Mouse (Mus musculus) large intestine, adult 2 months (tissue): ENCODE measurements around the gene Gm7138. TPM values are rescaled to one million over a fixed set of nuclear protein-coding genes. Genes with fewer than 3 reads are reported as not detected.
"Not testable (repeated sequence)": the region's sequence is repeated elsewhere in the genome, so short reads cannot be mapped to it uniquely, and the experiment has no call there.

Experiments used
- DNase-seq: peaks from one replicate; pipeline ENCODE4 v3.0.0-alpha.2; 2012; ENCODE audit warnings: low read depth, low spot score
- WGBS: fragments of 180-500 bp; shearing (Covaris S2); methylation state at CpG from one replicate; pipeline ENCODE4 v1.1.7; 2018; 5-methylcytosine and 5-hydroxymethylcytosine counted together
- polyA plus RNA-seq: library from polyadenylated mRNA; depleted of rRNA; stranded (reverse); fragments of >200 nt; gene quantifications from 2 replicates; pipeline ENCODE4 v1.2.3, GENCODE M21; 2012; rRNA removed

The Gm7138 gene
- polyA plus RNA-seq = not detected in 2 replicates

- DNase-seq = not testable (repeated sequence)
- WGBS = 50% methylated on average over 1 of the region's 1 CpGs
These were observed at the start of gene Gm7138 for GRCm38 (mm10) chr10:77776844-77777243. TSS of gene Gm7138 (minus strand) at chr10:77776944.

GRCm38 (mm10) chr10:77819203-77819602 is 42.5 kb upstream of the Gm7138 start:
- DNase-seq = no peak
- 42% methylated on average over 4 of the region's 4 CpGs for WGBS

GRCm38 (mm10) chr10:77818523-77818922 is 41.8 kb upstream of the Gm7138 start:
- no peak for DNase-seq
- 96% methylated on average over 4 of the region's 4 CpGs for WGBS

- WGBS = 30% methylated on average over 5 of the region's 5 CpGs
- no peak for DNase-seq
These were observed 38.8 kb upstream of the Gm7138 start for GRCm38 (mm10) chr10:77815514-77815913.

- no peak for DNase-seq
- 36% methylated on average over 4 of the region's 4 CpGs for WGBS
These were observed 37.6 kb upstream of the Gm7138 start, which contains the start of gene Gm2696 for GRCm38 (mm10) chr10:77814382-77814781. TSS of gene Gm2696 (plus strand) at chr10:77814682.

GRCm38 (mm10) chr10:77811743-77812142 is 35.0 kb upstream of the Gm7138 start, which contains the start of gene Gm9507:
TSS of gene Gm9507 (minus strand) at chr10:77811843.
- DNase-seq = no peak
- 55% methylated on average over 5 of the region's 5 CpGs for WGBS

- no peak for DNase-seq
- WGBS = 28% methylated on average over 3 of the region's 3 CpGs
These were observed 27.4 kb upstream of the Gm7138 start for GRCm38 (mm10) chr10:77804095-77804494.

GRCm38 (mm10) chr10:77798921-77799508 is 22.3 kb upstream of the Gm7138 start, which contains the start of gene Gm19668:
TSS of gene Gm19668 (minus strand) at chr10:77799133.
- no peak for DNase-seq
- 33% methylated on average over 8 of the region's 8 CpGs for WGBS

GRCm38 (mm10) chr10:77798164-77798920 is 21.6 kb upstream of the Gm7138 start:
- WGBS = 52% methylated on average over 3 of the region's 3 CpGs
- DNase-seq = not testable (repeated sequence)

GRCm38 (mm10) chr10:77797677-77798076 is 20.9 kb upstream of the Gm7138 start:
- DNase-seq = no peak
- WGBS = 50% methylated on average over 3 of the region's 3 CpGs

- no peak for DNase-seq
- 55% methylated on average over 2 of the region's 2 CpGs for WGBS
These were observed 18.2 kb upstream of the Gm7138 start, which contains the start of gene Gm9639 for GRCm38 (mm10) chr10:77794976-77795375. TSS of gene Gm9639 (minus strand) at chr10:77795076.

- WGBS = 77% methylated on average over 2 of the region's 2 CpGs
These were observed 11.9 kb upstream of the Gm7138 start for GRCm38 (mm10) chr10:77788621-77789020.

GRCm38 (mm10) chr10:77787876-77788275 is 11.1 kb upstream of the Gm7138 start, which contains the start of gene Gm7137:
TSS of gene Gm7137 (minus strand) at chr10:77788200.
- 71% methylated on average over 1 of the region's 1 CpGs for WGBS
- not testable (repeated sequence) for DNase-seq

More at GRCm38 (mm10) chr10:77788621-77789020, 11.9 kb upstream of the Gm7138 start:
- no peak for DNase-seq

- not testable (repeated sequence) for DNase-seq
- 84% methylated on average over 3 of the region's 3 CpGs for WGBS
These were observed 6.7 kb upstream of the Gm7138 start for GRCm38 (mm10) chr10:77783396-77783795.

GRCm38 (mm10) chr10:77782442-77782841 is 5.7 kb upstream of the Gm7138 start, which contains the start of gene Gm3250:
TSS of gene Gm3250 (minus strand) at chr10:77782542.
- not testable (repeated sequence) for DNase-seq
- WGBS = 44% methylated on average over 1 of the region's 1 CpGs

GRCm38 (mm10) chr10:77772142-77772541 is 4.6 kb downstream of the Gm7138 start:
- DNase-seq = not testable (repeated sequence)
- 80% methylated on average over 1 of the region's 3 CpGs for WGBS

- not testable (repeated sequence) for DNase-seq
- 50% methylated on average over 1 of the region's 1 CpGs for WGBS
These were observed 5.5 kb downstream of the Gm7138 start, which contains the start of gene Gm3238 for GRCm38 (mm10) chr10:77771225-77771624. TSS of gene Gm3238 (minus strand) at chr10:77771325.

GRCm38 (mm10) chr10:77769727-77770126 is 7.0 kb downstream of the Gm7138 start:
- 76% methylated on average over 1 of the region's 1 CpGs for WGBS

GRCm38 (mm10) chr10:77759582-77759981 is 17.2 kb downstream of the Gm7138 start, which contains the start of gene Gm3233:
TSS of gene Gm3233 (minus strand) at chr10:77759682.
- not testable (repeated sequence) for DNase-seq
- WGBS = 20% methylated on average over 1 of the region's 1 CpGs

More at GRCm38 (mm10) chr10:77769727-77770126, 7.0 kb downstream of the Gm7138 start:
- DNase-seq = no peak

GRCm38 (mm10) chr10:77753448-77753847 is 23.3 kb downstream of the Gm7138 start:
- DNase-seq = no peak
